Mouse (Mus musculus) hindlimb bud, embryonic 11.5 days (tissue): Measurements from ENCODE around the gene Lipe.
A peak's percentile ranks its signal among the peaks of the same experiment; 100 is the strongest.
"Not testable (repeated sequence)": the region's sequence is repeated elsewhere in the genome, so short reads cannot be mapped to it uniquely, and the experiment has no call there.

ENCODE experiments used
- DNase-seq: peaks from one replicate; pipeline ENCODE4 v3.0.0-alpha.2; 2012; ENCODE audit warnings: low read depth, low spot score; ENCODE audit errors: extremely low spot score

The Lipe gene

GRCm38 (mm10) chr7:25398610-25399009, at the start of gene Lipe:
Gene Lipe (minus strand): TSS chr7:25398710.
- no peak for DNase-seq

GRCm38 (mm10) chr7:25440816-25441153, 42.3 kb upstream of the Lipe start:
- DNase-seq, result no peak

GRCm38 (mm10) chr7:25439978-25440815, 41.7 kb upstream of the Lipe start:
- no peak for DNase-seq

DNA sequence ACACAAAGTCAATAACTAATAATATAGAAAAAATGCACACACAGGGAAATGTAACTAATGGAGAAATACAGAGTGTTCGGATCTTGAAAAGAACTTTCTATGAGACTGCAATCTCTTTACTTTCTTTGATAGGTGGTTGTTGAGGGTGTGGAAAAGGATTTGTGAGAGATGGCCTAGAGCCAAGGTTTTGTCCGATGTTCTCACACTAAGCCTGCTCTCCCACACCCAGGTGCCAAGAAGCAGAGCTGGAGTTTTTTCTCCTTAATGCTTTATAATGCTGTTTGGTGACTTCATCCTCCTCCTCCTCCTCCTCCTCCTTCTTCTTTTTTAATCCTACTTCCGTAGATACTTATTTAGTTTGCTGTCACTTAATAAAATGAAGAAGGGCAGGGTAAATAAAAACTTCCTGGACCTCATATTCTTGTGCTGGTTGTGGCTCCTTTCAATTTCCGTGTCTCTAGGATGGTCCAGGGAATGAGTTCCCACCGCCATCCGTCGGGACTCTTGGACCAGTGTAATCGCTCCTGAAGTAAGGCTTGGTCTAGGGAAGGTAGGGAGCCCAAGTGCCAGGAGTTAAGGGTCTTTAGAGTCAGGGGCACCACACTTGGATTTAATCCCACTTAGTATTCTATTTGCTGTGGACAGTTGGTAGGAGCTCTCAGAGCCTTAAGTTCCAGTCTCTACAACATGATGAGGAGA, 40.8 kb upstream of the Lipe start:
- no peak for DNase-seq

GRCm38 (mm10) chr7:25436704-25437103, 38.2 kb upstream of the Lipe start:
- no peak for DNase-seq

- DNase-seq, result no peak
These were observed 37.7 kb upstream of the Lipe start for GRCm38 (mm10) chr7:25436226-25436625.

- DNase-seq, result no peak
These were observed 37.0 kb upstream of the Lipe start for GRCm38 (mm10) chr7:25435546-25435851.

DNA sequence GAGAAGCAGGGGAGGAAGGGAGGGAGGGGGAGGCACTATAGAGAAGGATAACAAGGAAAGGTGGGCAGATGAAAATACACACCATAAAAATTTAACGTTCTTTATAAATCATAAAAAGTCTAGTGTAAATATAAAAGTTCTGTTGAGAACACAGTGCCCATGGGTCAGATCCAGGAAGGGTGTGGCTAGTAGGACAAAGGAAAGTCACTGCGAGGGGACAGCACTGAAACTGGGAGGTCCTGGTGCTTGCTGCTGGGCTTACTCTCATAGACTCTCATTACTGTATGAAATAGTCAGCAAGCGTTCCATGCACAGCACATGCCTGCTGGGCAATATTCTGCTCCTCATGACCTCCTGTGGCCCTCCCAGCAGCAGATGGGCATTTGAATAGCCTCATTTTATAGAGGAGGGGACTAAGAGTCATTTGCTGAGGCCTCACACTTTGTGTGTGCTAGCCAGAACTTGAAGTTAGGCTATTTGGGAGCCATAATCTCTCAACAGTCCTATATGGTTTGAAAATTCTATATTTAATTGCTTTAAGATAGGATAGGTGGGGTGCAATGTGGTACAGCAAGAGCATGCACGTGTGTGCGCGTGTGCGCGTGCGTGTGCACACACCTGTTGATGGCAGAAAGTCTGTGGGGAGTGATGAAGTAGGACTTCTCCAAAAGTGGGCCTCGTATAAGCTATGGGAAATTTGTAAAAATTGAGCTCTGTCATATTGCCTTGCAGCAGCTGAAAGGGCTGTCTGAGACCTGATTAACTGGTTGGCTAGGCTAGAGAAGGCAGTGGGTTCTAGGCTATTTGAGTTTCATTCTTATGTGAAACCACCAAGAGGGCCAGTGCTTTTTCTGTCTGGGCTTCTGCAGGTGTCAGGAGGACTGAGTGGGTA, 36.4 kb upstream of the Lipe start:
- DNase-seq, result no peak

DNA sequence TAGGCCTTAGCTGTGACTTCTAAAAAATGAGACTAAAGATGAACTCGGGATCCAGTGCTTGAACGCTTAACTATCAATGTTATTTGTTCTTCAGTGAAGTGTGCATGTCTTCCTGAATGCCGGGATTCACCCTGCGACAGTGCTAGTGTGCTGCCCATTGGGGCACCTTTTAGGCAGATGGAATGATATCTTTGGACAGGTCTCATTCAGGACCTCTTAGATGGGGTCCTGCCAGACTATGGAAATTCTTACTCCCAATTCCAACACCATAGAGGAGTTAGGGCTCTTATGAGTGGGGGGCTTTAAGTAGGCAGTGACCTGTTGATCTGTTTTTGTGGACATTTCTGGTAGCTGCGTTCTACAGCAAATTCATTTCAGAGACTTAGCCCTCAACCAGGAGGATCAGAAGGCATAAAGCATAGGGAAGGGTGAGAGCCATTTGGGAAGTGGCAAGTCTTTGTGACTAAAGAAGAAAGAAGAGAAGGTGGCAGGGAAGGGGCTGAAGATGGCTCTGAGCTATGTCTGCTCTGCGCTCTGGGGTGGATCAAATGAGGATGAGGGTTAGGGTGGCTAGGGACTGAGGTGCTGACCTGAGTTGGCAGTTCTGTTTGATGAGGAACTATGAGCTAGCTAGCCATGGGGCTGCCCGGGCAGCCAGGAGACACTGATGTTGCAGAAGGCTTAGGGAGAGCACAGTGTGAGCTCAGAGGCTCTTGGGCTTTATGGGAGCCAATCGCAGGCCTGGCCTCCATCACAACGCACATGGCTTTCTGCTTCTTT, 35.5 kb upstream of the Lipe start:
- no peak for DNase-seq

DNA sequence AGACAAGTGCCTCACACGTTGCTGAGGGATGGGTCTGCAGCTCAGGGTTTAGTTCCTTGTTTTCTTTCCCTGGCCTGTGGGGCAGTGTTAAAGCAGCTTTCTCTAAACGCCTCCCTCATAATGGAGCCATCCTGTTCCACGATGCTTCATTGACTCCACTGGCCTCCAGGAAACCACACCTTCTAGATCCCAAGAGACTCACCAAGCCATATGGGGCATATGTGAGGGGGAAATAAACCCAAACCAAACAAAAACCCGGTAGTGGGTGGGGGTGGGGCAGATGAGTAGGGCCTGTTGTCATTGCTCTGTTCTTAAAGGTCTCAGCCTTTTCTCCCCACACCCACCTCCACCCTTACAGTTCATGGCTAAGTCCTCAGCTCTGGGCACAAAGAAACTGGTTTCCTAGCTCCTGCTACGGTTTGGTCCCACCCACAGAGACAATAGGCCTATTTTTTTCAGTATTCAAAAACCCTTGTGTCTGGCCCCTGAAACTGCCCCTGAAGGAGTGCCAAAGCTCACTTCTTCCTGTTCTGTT, 34.6 kb upstream of the Lipe start:
- no peak for DNase-seq

GRCm38 (mm10) chr7:25432381-25432780, 33.9 kb upstream of the Lipe start:
- no peak for DNase-seq

GRCm38 (mm10) chr7:25429886-25430784, 31.6 kb upstream of the Lipe start:
- DNase-seq, result no peak

DNA sequence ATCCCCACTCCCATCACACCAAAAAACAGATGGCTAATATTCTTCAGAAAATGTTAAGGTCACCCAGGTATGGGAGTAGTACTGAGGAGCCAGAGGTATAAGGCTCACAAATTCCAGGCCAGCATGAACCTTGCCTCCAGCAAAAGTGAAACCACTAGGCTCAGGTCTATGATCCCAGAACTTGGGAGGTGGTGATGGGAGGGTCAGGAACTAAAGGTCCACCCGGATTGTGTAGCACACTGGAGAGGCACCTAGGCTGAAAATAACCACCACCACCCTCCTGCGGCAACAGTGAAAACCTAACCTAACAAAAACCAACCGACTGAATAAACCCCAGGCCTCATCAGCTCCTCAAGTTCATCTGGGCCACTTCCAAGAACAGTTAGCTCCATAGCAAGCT, 29.8 kb upstream of the Lipe start:
- no peak for DNase-seq

- no peak for DNase-seq
These were observed 28.6 kb upstream of the Lipe start for GRCm38 (mm10) chr7:25427144-25427543.

GRCm38 (mm10) chr7:25426380-25426779, 27.9 kb upstream of the Lipe start:
- DNase-seq, result not testable (repeated sequence)

- peak; percentile 72 for DNase-seq
These were observed 25.9 kb upstream of the Lipe start for GRCm38 (mm10) chr7:25424429-25424828.

DNA sequence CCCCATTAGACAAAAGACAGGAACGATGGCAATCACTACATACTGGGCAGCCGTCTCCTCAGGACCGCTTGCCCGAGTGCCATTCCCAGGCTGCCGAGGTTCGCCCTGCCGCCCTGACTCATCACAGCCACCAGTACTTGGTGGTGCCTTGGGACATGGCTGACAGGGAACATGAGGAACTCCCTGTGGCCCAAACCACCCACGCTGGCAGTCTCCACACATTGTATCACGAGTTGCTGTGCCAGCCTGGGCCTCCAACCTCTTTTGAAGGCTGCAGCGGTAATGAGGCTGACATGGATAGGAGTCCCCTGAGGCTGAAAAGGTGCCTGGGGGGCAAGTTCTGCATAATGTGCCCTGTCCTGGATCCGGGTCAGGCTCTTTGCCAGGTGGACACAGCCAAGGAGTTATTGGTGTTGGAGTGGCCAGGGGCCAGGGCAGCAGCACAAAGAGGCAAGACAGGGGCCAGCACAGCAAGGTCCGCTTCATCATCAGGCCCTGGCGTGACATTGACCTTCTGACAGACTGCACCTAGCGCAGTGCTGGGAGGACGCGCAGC, 23.9 kb upstream of the Lipe start:
- DNase-seq, result no peak

DNA sequence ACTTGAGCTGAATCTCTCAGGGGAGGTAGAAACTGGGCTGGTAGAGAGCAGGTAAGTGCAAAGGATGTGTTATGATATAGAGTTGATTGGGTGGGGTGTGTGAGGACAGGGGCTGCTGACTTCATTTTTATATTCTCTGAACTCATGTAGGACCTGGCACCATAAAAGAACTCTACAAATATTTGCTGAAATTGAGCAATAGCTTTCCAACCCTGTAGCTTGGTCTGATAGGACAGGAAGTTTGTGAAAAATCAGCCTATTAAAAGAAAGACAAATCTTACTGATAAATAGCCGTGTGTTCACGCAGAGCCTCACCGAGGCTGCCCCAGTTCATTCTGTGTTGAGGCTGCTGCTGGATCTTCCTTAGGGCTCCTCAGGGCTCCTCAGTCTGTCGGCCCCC, 21.4 kb upstream of the Lipe start:
- DNase-seq, result no peak

DNA sequence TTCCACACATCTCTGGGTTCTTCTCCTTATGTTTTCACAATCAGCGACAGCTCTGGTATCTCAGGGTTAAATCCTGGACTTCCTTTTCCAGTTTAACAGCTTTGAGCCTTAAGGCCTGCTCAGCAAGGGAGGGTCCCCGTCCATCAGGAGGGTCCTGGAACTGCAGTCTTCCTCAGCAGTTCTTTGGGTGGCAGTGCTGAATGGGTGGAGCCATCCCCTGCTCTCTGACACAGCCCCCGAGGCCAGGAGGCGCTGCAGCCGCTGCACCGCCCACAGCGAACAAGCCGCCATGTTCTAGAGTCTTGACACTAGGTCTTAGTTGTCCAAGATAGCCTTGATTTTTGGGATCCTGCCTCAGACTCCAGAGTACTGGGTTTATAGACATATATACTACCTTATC, 21.0 kb upstream of the Lipe start:
- no peak for DNase-seq
